ENCODE assay signal across 17 mouse cellular contexts in the genomic region with DNA sequence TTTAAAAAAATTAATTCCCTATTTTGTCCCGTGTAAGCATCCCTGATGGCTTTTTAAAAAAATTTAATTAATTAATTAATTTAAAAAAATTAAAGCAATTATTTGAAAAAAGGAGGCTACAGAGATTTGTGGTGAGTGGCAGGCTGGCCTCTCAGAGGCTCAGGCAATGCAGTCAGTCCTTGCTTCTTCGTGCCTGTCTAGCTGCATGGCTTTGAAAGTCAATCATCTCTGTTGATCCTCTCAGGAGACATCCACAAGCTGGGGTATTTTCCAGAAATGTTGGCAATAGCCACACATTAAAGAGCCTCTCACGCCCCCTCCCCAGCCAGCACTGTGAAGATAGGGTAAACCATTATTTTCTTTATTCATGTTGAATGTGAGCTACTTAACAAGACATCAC. TPM values are rescaled to one million over a fixed set of nuclear protein-coding genes. Genes with fewer than 3 reads are reported as not detected.
DNase-seq lines count a peak whose midpoint lies in the region; ATAC-seq lines count a peak whose summit lies in the region.
"Had no signal": no experiment of that assay in that cellular context is flagged by ENCODE, and none has a peak within 500 bp of the region (broad histone marks: within the 10 kb centered on the region; RNA-seq: fewer than 3 reads in every experiment).

No protein-coding gene starts in this region.

- H3K4me1 ChIP-seq in heart, embryonic 13.5 days: peaks cover 35% of the 10 kb centered on the region
- peaks cover 21% of the 10 kb centered on the region for H3K4me1 ChIP-seq in midbrain, embryonic 13.5 days (replicated peaks)
- peaks cover 21% of the 10 kb centered on the region for H3K4me1 ChIP-seq in midbrain, embryonic 10.5 days
- peaks cover 24% of the 10 kb centered on the region for H3K4me1 ChIP-seq in hindbrain, embryonic 13.5 days (replicated peaks)

- H3K36me3 ChIP-seq in heart, embryonic 13.5 days: no peaks in the 10 kb centered on the region
- H3K36me3 ChIP-seq in midbrain, embryonic 13.5 days: no peaks in the 10 kb centered on the region
- H3K36me3 ChIP-seq in midbrain, embryonic 10.5 days: no peaks in the 10 kb centered on the region
- peaks cover 3% of the 10 kb centered on the region; the same call in 1 of the 2 replicates for H3K36me3 ChIP-seq in hindbrain, embryonic 13.5 days

- no peak for ATAC-seq in heart, embryonic 13.5 days (ENCODE audit: extremely low read depth, insufficient number of reproducible peaks, low FRiP score, low TSS enrichment)
- peak; percentile 68 for ATAC-seq in midbrain, embryonic 13.5 days
- ATAC-seq in hindbrain, embryonic 13.5 days (ENCODE audit: low FRiP score): peak; percentile 31; the same call in 1 of the 2 replicates
- ATAC-seq: liver, postnatal 0 days had no signal

- peak overlapping the region; percentile 65; the same call in 1 of the 2 replicates for H3K27ac ChIP-seq in heart, embryonic 13.5 days (replicated peaks)
- H3K27ac ChIP-seq in midbrain, embryonic 13.5 days: peak overlapping the region; percentile 30; the same call in 1 of the 2 replicates
- no peak overlapping the region for H3K27ac ChIP-seq in midbrain, embryonic 10.5 days (replicated peaks)
- 0 out of 2 replicates have a peak overlapping the region, but pooled peaks have one; percentile 20 for H3K27ac ChIP-seq in hindbrain, embryonic 13.5 days

- DNase-seq in heart, adult 18-20 months: no peak
- DNase-seq in midbrain, embryonic 10.5 days (ENCODE audit: low spot score): no peak
- no peak for DNase-seq in adipocyte (ENCODE audit: low spot score)
- no peak for DNase-seq in urinary bladder, postnatal 36 days (ENCODE audit: low spot score in 2 of 2)
- DNase-seq: adrenal gland, postnatal 36 days; B cell, adult 2 months; cerebellum, adult 18-20 months; cerebellum, postnatal 36 days; kidney, adult 18-20 months; kidney, postnatal 14 days; left cerebral cortex, postnatal 4 days; liver, postnatal 0 days; lung, postnatal 14 days; retina, postnatal 1 day had no signal

- 68% methylated on average over 3 of the region's 3 CpGs for WGBS in heart, embryonic 13.5 days
- 55% methylated on average over 3 of the region's 3 CpGs for WGBS in midbrain, embryonic 13.5 days
- 86% methylated on average over 3 of the region's 3 CpGs for whole genome bisulfite sequencing in midbrain, embryonic 10.5 days
- 45% methylated on average over 3 of the region's 3 CpGs for WGBS in hindbrain, embryonic 13.5 days

- H3K27me3 ChIP-seq in heart, embryonic 13.5 days (replicated peaks): no peaks in the 10 kb centered on the region
- H3K27me3 ChIP-seq in midbrain, embryonic 13.5 days: no peaks in the 10 kb centered on the region
- H3K27me3 ChIP-seq in midbrain, embryonic 10.5 days (ENCODE audit: low read depth, poor library complexity, severe bottlenecking): no peaks in the 10 kb centered on the region
- no peaks in the 10 kb centered on the region for H3K27me3 ChIP-seq in hindbrain, embryonic 13.5 days

- no peaks in the 10 kb centered on the region for H3K9me3 ChIP-seq in heart, embryonic 13.5 days
- no peaks in the 10 kb centered on the region for H3K9me3 ChIP-seq in midbrain, embryonic 13.5 days
- H3K9me3 ChIP-seq in midbrain, embryonic 10.5 days (replicated peaks): no peaks in the 10 kb centered on the region
- H3K9me3 ChIP-seq in hindbrain, embryonic 13.5 days: no peaks in the 10 kb centered on the region

- H3K4me2 ChIP-seq in heart, embryonic 13.5 days: no peak overlapping the region
- H3K4me2 ChIP-seq in midbrain, embryonic 13.5 days (replicated peaks): no peak overlapping the region
- H3K4me2 ChIP-seq in hindbrain, embryonic 13.5 days: no peak overlapping the region

- no peak overlapping the region for H3K9ac ChIP-seq in heart, embryonic 13.5 days
- H3K9ac ChIP-seq in midbrain, embryonic 13.5 days (replicated peaks): no peak overlapping the region
- no peak overlapping the region for H3K9ac ChIP-seq in hindbrain, embryonic 13.5 days
- H3K9ac ChIP-seq: liver, postnatal 0 days had no signal

- no peak overlapping the region for H3K4me3 ChIP-seq in heart, embryonic 13.5 days
- no peak overlapping the region for H3K4me3 ChIP-seq in midbrain, embryonic 13.5 days (replicated peaks)
- no peak overlapping the region for H3K4me3 ChIP-seq in midbrain, embryonic 10.5 days
- H3K4me3 ChIP-seq in hindbrain, embryonic 13.5 days: no peak overlapping the region

RNA-seq across cellular contexts. Expression of a gene that starts 54.7 kb away (rescaled TPM):
- 8.9 and 9.5 TPM in 2 replicates for polyA plus RNA-seq in heart, embryonic 13.5 days (2015; fragmentation: Nextera tagmentation; extraction: Ambion mirVana)
- 1 to 10 TPM; 3.5 to 3.6 TPM for total RNA-seq in heart, adult 18-20 months (2021)
- 8.7 TPM in 2 replicates for polyA plus RNA-seq in midbrain, embryonic 13.5 days (2015; fragmentation: Nextera tagmentation; extraction: Ambion mirVana)
- polyA plus RNA-seq in midbrain, embryonic 10.5 days (2016; fragmentation: Nextera tagmentation; extraction: Ambion mirVana): 13.8 and 14.6 TPM in 2 replicates
- 9.3 and 9.7 TPM in 2 replicates for polyA plus RNA-seq in hindbrain, embryonic 13.5 days (2015; fragmentation: Nextera tagmentation; extraction: Ambion mirVana)
